Mouse (Mus musculus): Measurements from ENCODE around the gene Mad1l1. TPM values are rescaled to one million over a fixed set of nuclear protein-coding genes. Genes with fewer than 3 reads are reported as not detected.
A peak's percentile ranks its signal among the peaks of the same experiment; 100 is the strongest.

Gene Mad1l1
- polyA plus RNA-seq, 1 experiment from 2014 or later: 56.2 TPM

GRCm38 (mm10) chr5:140098711-140099110 is 222.6 kb downstream of the Mad1l1 start:
- H3K27me3 ChIP-seq (ENCODE audit: insufficient read depth, poor library complexity, severe bottlenecking): no peaks in the 10 kb centered on the region
- H3K27ac ChIP-seq: no peak overlapping the region
- H3K4me1 ChIP-seq (replicated peaks): peaks cover 28% of the 10 kb centered on the region
- no peaks in the 10 kb centered on the region for H3K9me3 ChIP-seq
- no peak for DNase-seq (ENCODE audit: low spot score)
- H3K4me3 ChIP-seq: no peak overlapping the region
- 93% methylated on average over 5 of the region's 5 CpGs for WGBS
- peaks cover 20% of the 10 kb centered on the region for H3K36me3 ChIP-seq

GRCm38 (mm10) chr5:140095203-140095602 is 226.1 kb downstream of the Mad1l1 start:
- 62% methylated on average over 2 of the region's 2 CpGs for WGBS
- Histone ChIP-seq H3K36me3 (peaks cover 34% of the 10 kb centered on the region; the same call in 1 of the 2 replicates), H3K27me3 (ENCODE audit: insufficient read depth, poor library complexity, severe bottlenecking) (no peaks in the 10 kb centered on the region), H3K27ac (peak overlapping the region; percentile 70), H3K9me3 (no peaks in the 10 kb centered on the region), H3K4me1 (replicated peaks) (peaks cover 10% of the 10 kb centered on the region), H3K4me3 (no peak overlapping the region)
- DNase-seq (ENCODE audit: low spot score): no peak

GRCm38 (mm10) chr5:140093489-140093888 is 227.9 kb downstream of the Mad1l1 start:
- H3K4me1 ChIP-seq (replicated peaks): peaks cover 10% of the 10 kb centered on the region
- 90% methylated on average over 8 of the region's 8 CpGs for WGBS
- no peaks in the 10 kb centered on the region for H3K9me3 ChIP-seq

GRCm38 (mm10) chr5:140091601-140092000 is 229.8 kb downstream of the Mad1l1 start:
- Histone ChIP-seq H3K27me3 (ENCODE audit: insufficient read depth, poor library complexity, severe bottlenecking) (no peaks in the 10 kb centered on the region), H3K4me1 (replicated peaks) (peaks cover 10% of the 10 kb centered on the region), H3K9me3 (no peaks in the 10 kb centered on the region), H3K4me3 (no peak overlapping the region), H3K36me3 (peaks cover 50% of the 10 kb centered on the region), H3K27ac (0 out of 2 replicates have a peak overlapping the region, but pooled peaks have one; percentile 12)
- no peak for DNase-seq (ENCODE audit: low spot score)
- 91% methylated on average over 11 of the region's 11 CpGs for WGBS

More at GRCm38 (mm10) chr5:140093489-140093888, 227.9 kb downstream of the Mad1l1 start:
- Histone ChIP-seq H3K4me3 (no peak overlapping the region), H3K27me3 (ENCODE audit: insufficient read depth, poor library complexity, severe bottlenecking) (no peaks in the 10 kb centered on the region), H3K27ac (peak overlapping the region; percentile 25; the same call in 1 of the 2 replicates), H3K36me3 (peaks cover 33% of the 10 kb centered on the region)
- DNase-seq (ENCODE audit: low spot score): no peak

GRCm38 (mm10) chr5:140089263-140089662 is 232.1 kb downstream of the Mad1l1 start:
- Histone ChIP-seq H3K36me3 (peaks cover 71% of the 10 kb centered on the region), H3K27me3 (ENCODE audit: insufficient read depth, poor library complexity, severe bottlenecking) (no peaks in the 10 kb centered on the region), H3K27ac (no peak overlapping the region), H3K4me3 (no peak overlapping the region), H3K9me3 (no peaks in the 10 kb centered on the region), H3K4me1 (replicated peaks) (no peaks in the 10 kb centered on the region)
- DNase-seq (ENCODE audit: low spot score): no peak

- WGBS: 90% methylated on average over 7 of the region's 7 CpGs
These were observed 234.1 kb downstream of the Mad1l1 start for GRCm38 (mm10) chr5:140087242-140087641.

GRCm38 (mm10) chr5:140084341-140084740 is 237.0 kb downstream of the Mad1l1 start:
- peaks cover 5% of the 10 kb centered on the region; the same call in 1 of the 2 replicates for H3K4me1 ChIP-seq (replicated peaks)
- 94% methylated on average over 6 of the region's 6 CpGs for WGBS

More at GRCm38 (mm10) chr5:140087242-140087641, 234.1 kb downstream of the Mad1l1 start:
- peaks cover 5% of the 10 kb centered on the region; the same call in 1 of the 2 replicates for H3K4me1 ChIP-seq (replicated peaks)
- peaks cover 69% of the 10 kb centered on the region for H3K36me3 ChIP-seq
- no peak overlapping the region for H3K27ac ChIP-seq
- no peaks in the 10 kb centered on the region for H3K27me3 ChIP-seq (ENCODE audit: insufficient read depth, poor library complexity, severe bottlenecking)
- H3K9me3 ChIP-seq: no peaks in the 10 kb centered on the region
- no peak overlapping the region for H3K4me3 ChIP-seq
- no peak for DNase-seq (ENCODE audit: low spot score)

GRCm38 (mm10) chr5:140083911-140084310 is 237.4 kb downstream of the Mad1l1 start:
- H3K4me1 ChIP-seq (replicated peaks): peaks cover 5% of the 10 kb centered on the region; the same call in 1 of the 2 replicates
- 87% methylated on average over 5 of the region's 5 CpGs for WGBS

More at GRCm38 (mm10) chr5:140084341-140084740, 237.0 kb downstream of the Mad1l1 start:
- no peak for DNase-seq (ENCODE audit: low spot score)
- no peak overlapping the region for H3K27ac ChIP-seq
- H3K9me3 ChIP-seq: no peaks in the 10 kb centered on the region
- H3K4me3 ChIP-seq: no peak overlapping the region
- H3K27me3 ChIP-seq (ENCODE audit: insufficient read depth, poor library complexity, severe bottlenecking): no peaks in the 10 kb centered on the region
- H3K36me3 ChIP-seq: peaks cover 72% of the 10 kb centered on the region

GRCm38 (mm10) chr5:140082204-140082812 is 239.0 kb downstream of the Mad1l1 start:
- H3K9me3 ChIP-seq: no peaks in the 10 kb centered on the region
- no peak for DNase-seq (ENCODE audit: low spot score)
- H3K36me3 ChIP-seq: peaks cover 55% of the 10 kb centered on the region
- 62% methylated on average over 11 of the region's 11 CpGs for WGBS
- H3K27me3 ChIP-seq (ENCODE audit: insufficient read depth, poor library complexity, severe bottlenecking): no peaks in the 10 kb centered on the region
- peaks cover 5% of the 10 kb centered on the region; the same call in 1 of the 2 replicates for H3K4me1 ChIP-seq (replicated peaks)
- H3K4me3 ChIP-seq: no peak overlapping the region
- no peak overlapping the region for H3K27ac ChIP-seq

More at GRCm38 (mm10) chr5:140083911-140084310, 237.4 kb downstream of the Mad1l1 start:
- H3K36me3 ChIP-seq: peaks cover 71% of the 10 kb centered on the region
- no peaks in the 10 kb centered on the region for H3K27me3 ChIP-seq (ENCODE audit: insufficient read depth, poor library complexity, severe bottlenecking)
- no peak overlapping the region for H3K4me3 ChIP-seq
- no peak for DNase-seq (ENCODE audit: low spot score)
- no peaks in the 10 kb centered on the region for H3K9me3 ChIP-seq
- H3K27ac ChIP-seq: no peak overlapping the region

- peaks cover 5% of the 10 kb centered on the region; the same call in 1 of the 2 replicates for H3K4me1 ChIP-seq (replicated peaks)
- no peak overlapping the region for H3K4me3 ChIP-seq
- WGBS: 79% methylated on average over 10 of the region's 10 CpGs
- no peak overlapping the region for H3K27ac ChIP-seq
- no peaks in the 10 kb centered on the region for H3K9me3 ChIP-seq
- H3K27me3 ChIP-seq (ENCODE audit: insufficient read depth, poor library complexity, severe bottlenecking): no peaks in the 10 kb centered on the region
- peaks cover 44% of the 10 kb centered on the region for H3K36me3 ChIP-seq
- DNase-seq (ENCODE audit: low spot score): no peak
These were observed 240.3 kb downstream of the Mad1l1 start for GRCm38 (mm10) chr5:140081084-140081483.

- Histone ChIP-seq H3K27ac (no peak overlapping the region), H3K36me3 (peaks cover 31% of the 10 kb centered on the region), H3K4me1 (replicated peaks) (peaks cover 6% of the 10 kb centered on the region), H3K9me3 (no peaks in the 10 kb centered on the region), H3K4me3 (no peak overlapping the region), H3K27me3 (ENCODE audit: insufficient read depth, poor library complexity, severe bottlenecking) (no peaks in the 10 kb centered on the region)
- DNase-seq (ENCODE audit: low spot score): no peak
- WGBS: 94% methylated on average over 4 of the region's 4 CpGs
These were observed 241.8 kb downstream of the Mad1l1 start for GRCm38 (mm10) chr5:140079511-140079910.

GRCm38 (mm10) chr5:140078406-140078805 is 242.9 kb downstream of the Mad1l1 start:
- Histone ChIP-seq H3K4me1 (replicated peaks) (peaks cover 17% of the 10 kb centered on the region), H3K36me3 (peaks cover 24% of the 10 kb centered on the region), H3K27me3 (ENCODE audit: insufficient read depth, poor library complexity, severe bottlenecking) (no peaks in the 10 kb centered on the region), H3K27ac (no peak overlapping the region), H3K9me3 (no peaks in the 10 kb centered on the region), H3K4me3 (no peak overlapping the region)
- 96% methylated on average over 3 of the region's 3 CpGs for WGBS
- no peak for DNase-seq (ENCODE audit: low spot score)

- 86% methylated on average over 2 of the region's 2 CpGs for WGBS
These were observed 244.9 kb downstream of the Mad1l1 start for GRCm38 (mm10) chr5:140076438-140076837.

More at GRCm38 (mm10) chr5:140076438-140076837, 244.9 kb downstream of the Mad1l1 start:
- Histone ChIP-seq H3K4me3 (no peak overlapping the region), H3K9me3 (no peaks in the 10 kb centered on the region), H3K36me3 (peaks cover 5% of the 10 kb centered on the region; the same call in 1 of the 2 replicates), H3K4me1 (replicated peaks) (peaks cover 12% of the 10 kb centered on the region), H3K27me3 (ENCODE audit: insufficient read depth, poor library complexity, severe bottlenecking) (no peaks in the 10 kb centered on the region), H3K27ac (no peak overlapping the region)
- DNase-seq (ENCODE audit: low spot score): no peak
